Mouse (Mus musculus): ENCODE results near the gene Snrpd3.
A peak's percentile ranks its signal among the peaks of the same experiment; 100 is the strongest.
"Not testable (repeated sequence)": the region's sequence is repeated elsewhere in the genome, so short reads cannot be mapped to it uniquely, and the experiment has no call there.

Gene Snrpd3

GRCm38 (mm10) chr10:75535423-75535822 is 18.1 kb downstream of the Snrpd3 start:
- no peak for DNase-seq (ENCODE audit: low spot score)

- DNase-seq (ENCODE audit: low spot score), result no peak
Observed at GRCm38 (mm10) chr10:75536123-75536522, 18.8 kb downstream of the Snrpd3 start.

GRCm38 (mm10) chr10:75547901-75548300 is 30.6 kb downstream of the Snrpd3 start:
- no peak for DNase-seq (ENCODE audit: low spot score)

- DNase-seq (ENCODE audit: low spot score), result no peak
Observed at GRCm38 (mm10) chr10:75548486-75548885, 31.1 kb downstream of the Snrpd3 start.

- no peak for DNase-seq (ENCODE audit: low spot score)
Observed at GRCm38 (mm10) chr10:75549886-75550285, 32.5 kb downstream of the Snrpd3 start.

GRCm38 (mm10) chr10:75551175-75551574 is 33.8 kb downstream of the Snrpd3 start:
- DNase-seq (ENCODE audit: low spot score), result no peak

GRCm38 (mm10) chr10:75552106-75552505 is 34.8 kb downstream of the Snrpd3 start:
- DNase-seq (ENCODE audit: low spot score), result no peak

- no peak for DNase-seq (ENCODE audit: low spot score)
Observed at GRCm38 (mm10) chr10:75552701-75553450, 35.5 kb downstream of the Snrpd3 start.

GRCm38 (mm10) chr10:75554090-75554489 is 36.7 kb downstream of the Snrpd3 start:
- DNase-seq (ENCODE audit: low spot score), result no peak

- DNase-seq (ENCODE audit: low spot score), result no peak
Observed at GRCm38 (mm10) chr10:75555557-75555956, 38.2 kb downstream of the Snrpd3 start.

GRCm38 (mm10) chr10:75556026-75556425 is 38.7 kb downstream of the Snrpd3 start:
- DNase-seq (ENCODE audit: low spot score), result no peak

- no peak for DNase-seq (ENCODE audit: low spot score)
Observed at GRCm38 (mm10) chr10:75558515-75558914, 41.2 kb downstream of the Snrpd3 start.

- DNase-seq (ENCODE audit: low spot score), result no peak
Observed at GRCm38 (mm10) chr10:75559041-75559675, 41.8 kb downstream of the Snrpd3 start.

- no peak for DNase-seq (ENCODE audit: low spot score)
Observed at GRCm38 (mm10) chr10:75559676-75560548, 42.6 kb downstream of the Snrpd3 start, which contains the start of gene Lrrc75b. Lrrc75b (minus strand) TSS chr10:75560330.

GRCm38 (mm10) chr10:75560549-75560899 is 43.2 kb downstream of the Snrpd3 start:
- no peak for DNase-seq (ENCODE audit: low spot score)

GRCm38 (mm10) chr10:75561071-75561654 is 43.8 kb downstream of the Snrpd3 start, which contains the start of gene Ggt1:
Ggt1 (plus strand) TSS chr10:75561604.
- no peak for DNase-seq (ENCODE audit: low spot score)

- no peak for DNase-seq (ENCODE audit: low spot score)
Observed at GRCm38 (mm10) chr10:75562596-75562995, 45.2 kb downstream of the Snrpd3 start.

GRCm38 (mm10) chr10:75564687-75565265 is 47.4 kb downstream of the Snrpd3 start:
- no peak for DNase-seq (ENCODE audit: low spot score)

GRCm38 (mm10) chr10:75565436-75565835 is 48.1 kb downstream of the Snrpd3 start:
- peak; percentile 49 for DNase-seq (ENCODE audit: low spot score)

GRCm38 (mm10) chr10:75565906-75566305 is 48.6 kb downstream of the Snrpd3 start:
- DNase-seq (ENCODE audit: low spot score), result peak; percentile 91

GRCm38 (mm10) chr10:75566321-75566720 is 49.0 kb downstream of the Snrpd3 start:
- no peak for DNase-seq (ENCODE audit: low spot score)

GRCm38 (mm10) chr10:75566765-75567164 is 49.4 kb downstream of the Snrpd3 start:
- not testable (repeated sequence) for DNase-seq (ENCODE audit: low spot score)

All from yolk sac, embryonic 10.5 days (tissue).